Mouse (Mus musculus) erythroblast, embryonic 14.5 days (primary cell): ENCODE results near the gene Txndc17. TPM values are rescaled to one million over a fixed set of nuclear protein-coding genes. Genes with fewer than 3 reads are reported as not detected.

Source experiments
- H3K27me3 ChIP-seq: 2 replicates; pipeline ENCODE4 v1.6.1; 2012; ENCODE audit warnings: inconsistent platforms; ENCODE audit not compliant: control insufficient read depth
- H3K36me3 ChIP-seq: 2 replicates; pipeline ENCODE4 v1.6.1; 2012; ENCODE audit warnings: mild to moderate bottlenecking, inconsistent platforms; ENCODE audit not compliant: control insufficient read depth
- H3K4me1 ChIP-seq: 2 replicates; pipeline ENCODE4 v1.6.1; 2012; ENCODE audit warnings: inconsistent platforms; ENCODE audit not compliant: control insufficient read depth
- H3K4me3 ChIP-seq: replicated peaks from 2 replicates; pipeline ENCODE3; 2012; ENCODE audit warnings: moderate library complexity, mild to moderate bottlenecking, inconsistent platforms
- H3K9me3 ChIP-seq: 2 replicates; pipeline ENCODE4 v1.6.1; 2012; ENCODE audit warnings: low read length, inconsistent platforms, mixed read lengths; ENCODE audit not compliant: control insufficient read depth
- GATA1 ChIP-seq: IDR thresholded peaks from 2 replicates; pipeline ENCODE4 v1.6.1; 2012; ENCODE audit warnings: low read length, inconsistent platforms, mixed read lengths
- TAL1 ChIP-seq: IDR thresholded peaks from 3 replicates; pipeline ENCODE4 v1.6.1; 2012; ENCODE audit warnings: low read length, inconsistent platforms, mixed read lengths
- polyA plus RNA-seq: library from polyadenylated mRNA; stranded (reverse); fragments of >175 nt; gene quantifications from 2 replicates; pipeline ENCODE4 v1.2.3, GENCODE M21; 2012

Gene Txndc17
- polyA plus RNA-seq, 1 experiment, result 2.1 TPM

DNA sequence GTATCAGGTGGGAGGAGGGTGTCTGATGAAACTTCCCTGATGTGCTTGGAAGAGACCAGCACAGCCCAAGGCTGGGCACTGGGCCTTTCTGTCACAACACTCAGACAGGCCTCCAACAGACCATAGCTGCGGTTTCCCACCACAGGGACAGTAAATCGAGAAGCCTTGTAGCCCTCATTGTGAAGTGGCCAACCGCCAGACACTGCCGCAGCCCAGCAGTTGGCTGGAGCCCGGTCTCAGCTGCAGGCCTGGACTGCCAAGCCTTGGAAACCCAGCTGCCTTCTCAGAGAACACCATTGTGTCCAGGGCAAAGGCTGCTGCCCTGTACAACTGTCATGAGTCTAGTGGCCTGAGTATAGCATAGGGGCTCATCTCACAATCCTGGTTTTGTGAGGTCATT, 26.7 kb downstream of the Txndc17 start:
- Histone ChIP-seq H3K4me3 (no peak overlapping the region), H3K36me3 (no peaks in the 10 kb centered on the region), H3K27me3 (no peaks in the 10 kb centered on the region), H3K4me1 (no peaks in the 10 kb centered on the region), H3K9me3 (no peaks in the 10 kb centered on the region)
- TF ChIP-seq GATA1 (no peak), TAL1 (no peak)

DNA sequence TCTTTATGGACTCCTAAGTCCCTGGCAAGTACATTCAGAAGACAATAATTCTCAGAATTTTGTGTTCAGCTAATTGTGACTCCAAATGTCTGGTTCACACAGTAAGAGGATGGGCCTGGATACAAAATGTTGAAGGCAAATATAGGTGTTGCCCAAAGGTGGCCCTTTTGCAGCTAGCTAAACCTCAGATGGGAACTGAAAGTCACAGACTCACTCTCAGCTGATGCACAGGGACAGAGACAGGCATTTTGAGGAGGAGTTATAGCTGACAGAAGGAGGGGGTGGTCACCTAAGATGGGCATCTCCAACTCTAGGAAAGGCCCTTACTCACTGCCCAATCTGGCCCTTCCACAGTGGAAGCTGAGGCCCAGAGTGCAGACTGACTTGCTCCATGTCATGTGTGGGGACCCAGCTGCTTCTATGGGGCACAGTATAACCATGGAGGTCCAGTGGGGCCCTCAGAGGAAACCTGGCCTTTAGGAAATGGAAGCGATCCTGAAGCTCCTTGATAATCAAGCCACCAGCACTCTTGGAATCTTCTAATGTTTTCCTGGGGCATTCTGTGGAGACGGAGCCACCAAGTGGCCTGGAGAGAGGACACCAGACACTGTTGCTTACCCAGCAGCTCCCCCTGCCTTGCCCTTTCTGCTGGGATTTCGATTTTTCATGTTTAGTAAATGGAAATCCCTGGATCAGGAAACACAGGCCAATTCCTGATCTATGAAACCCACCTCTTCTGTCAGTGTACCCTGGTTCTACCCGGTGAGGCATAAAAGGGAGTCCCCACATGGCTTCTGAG, 32.9 kb downstream of the Txndc17 start:
- H3K36me3 ChIP-seq, result no peaks in the 10 kb centered on the region
- TF ChIP-seq GATA1 (no peak), TAL1 (no peak)
- no peaks in the 10 kb centered on the region for H3K9me3 ChIP-seq
- no peaks in the 10 kb centered on the region for H3K27me3 ChIP-seq
- H3K4me1 ChIP-seq, result no peaks in the 10 kb centered on the region
- no peak overlapping the region for H3K4me3 ChIP-seq

DNA sequence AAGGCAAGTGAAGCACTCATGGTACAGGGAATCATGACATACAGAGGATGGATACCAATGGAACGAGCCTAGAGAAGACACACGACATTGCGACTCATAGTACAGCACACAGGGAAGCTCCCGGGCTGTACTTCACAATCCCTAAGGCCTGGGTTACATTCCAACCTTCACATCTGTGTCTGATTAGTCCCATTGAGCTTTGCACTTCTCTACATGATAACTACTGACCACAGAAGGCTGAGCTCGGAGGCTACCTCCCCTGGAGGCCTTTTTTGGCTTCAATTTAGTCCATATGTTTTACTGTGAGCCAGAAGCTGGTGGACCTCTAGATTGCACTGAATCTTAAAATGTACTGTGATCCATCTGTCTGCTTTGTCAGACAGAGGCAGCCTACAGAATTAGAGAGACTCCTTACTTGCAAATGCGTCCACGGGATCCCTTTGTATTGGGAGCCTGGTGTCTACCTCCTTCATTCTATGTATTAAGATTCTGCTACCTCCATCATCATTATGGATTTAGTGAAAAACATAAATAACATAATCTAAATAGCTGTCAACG, 37.9 kb downstream of the Txndc17 start:
- no peaks in the 10 kb centered on the region for H3K9me3 ChIP-seq
- TF ChIP-seq GATA1 (no peak), TAL1 (no peak)
- H3K4me3 ChIP-seq, result no peak overlapping the region
- no peaks in the 10 kb centered on the region for H3K27me3 ChIP-seq
- H3K36me3 ChIP-seq, result no peaks in the 10 kb centered on the region
- no peaks in the 10 kb centered on the region for H3K4me1 ChIP-seq

DNA sequence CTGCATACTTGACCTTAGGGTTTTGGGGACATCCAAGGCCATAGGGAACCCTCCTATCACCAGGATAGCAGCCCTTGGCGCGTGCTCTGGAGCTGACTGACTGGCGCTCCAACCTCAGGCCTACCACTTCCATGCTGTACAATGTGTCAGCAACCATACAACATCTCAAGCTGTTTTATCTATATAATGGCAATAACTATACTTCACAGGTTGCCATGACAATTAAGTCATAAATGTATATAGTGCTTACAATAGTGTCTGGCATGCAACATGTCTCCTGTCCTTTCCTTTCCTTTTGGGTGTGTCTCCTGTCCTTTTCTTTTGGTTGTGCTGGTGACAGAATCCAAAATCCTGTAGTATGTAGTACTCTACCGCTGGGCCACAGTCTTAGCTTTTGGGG, 48.3 kb downstream of the Txndc17 start:
- Histone ChIP-seq H3K9me3 (no peaks in the 10 kb centered on the region), H3K36me3 (no peaks in the 10 kb centered on the region), H3K4me1 (no peaks in the 10 kb centered on the region), H3K27me3 (no peaks in the 10 kb centered on the region; the same call in 1 of the 2 replicates), H3K4me3 (no peak overlapping the region)
- TF ChIP-seq GATA1, result no peak
- TF ChIP-seq TAL1, result no peak

DNA sequence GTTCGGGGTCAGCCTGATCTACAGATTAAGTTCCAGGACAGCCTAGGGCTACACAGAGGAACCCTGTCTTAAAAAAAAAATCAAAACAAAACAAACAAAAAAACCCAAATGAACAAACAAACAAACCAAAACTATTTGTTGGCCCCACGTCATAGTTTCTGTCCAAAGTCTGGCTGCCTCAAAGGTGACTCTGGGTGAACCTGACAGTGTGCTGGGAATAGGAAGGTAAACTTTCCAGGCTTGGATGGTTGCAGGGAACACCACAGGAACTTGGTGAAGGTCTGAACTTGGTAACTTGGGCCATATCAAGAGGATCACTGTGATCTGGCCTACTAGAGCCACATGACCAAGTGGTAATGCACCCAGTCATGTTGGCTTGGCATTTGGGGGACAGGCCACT, 49.1 kb downstream of the Txndc17 start:
- no peaks in the 10 kb centered on the region for H3K4me1 ChIP-seq
- no peaks in the 10 kb centered on the region for H3K9me3 ChIP-seq

More for the DNA sequence above, 49.1 kb downstream of the Txndc17 start:
- Histone ChIP-seq H3K4me3 (no peak overlapping the region), H3K27me3 (no peaks in the 10 kb centered on the region; the same call in 1 of the 2 replicates), H3K36me3 (no peaks in the 10 kb centered on the region)
- no peak for TF ChIP-seq GATA1
- no peak for TF ChIP-seq TAL1

Other genes with a start within 250 kb of the Txndc17 start
- 0.02 TPM in 2 replicates for gene Aipl1, start 170.0 kb upstream of the Txndc17 start, polyA plus RNA-seq
- 0.17 and 0.25 TPM in 2 replicates for gene Pimreg, start 165.5 kb upstream of the Txndc17 start, polyA plus RNA-seq
- not detected in 2 replicates for gene Pitpnm3, start 71.8 kb upstream of the Txndc17 start, polyA plus RNA-seq
- 0.02 and 0.03 TPM in 2 replicates for gene Gm43951, start 707 bp upstream of the Txndc17 start, polyA plus RNA-seq
- gene 4933427D14Rik, start 88 bp upstream of the Txndc17 start, polyA plus RNA-seq, result 0.05 and 0.09 TPM in 2 replicates
- 0.09 and 0.14 TPM in 2 replicates for gene Med31, start 8.0 kb downstream of the Txndc17 start, polyA plus RNA-seq
- gene Slc13a5, start 59.7 kb downstream of the Txndc17 start, polyA plus RNA-seq, result not detected in 2 replicates
- gene Xaf1, start 94.1 kb downstream of the Txndc17 start, polyA plus RNA-seq, result not detected in 2 replicates
- gene Fbxo39, start 106.9 kb downstream of the Txndc17 start, polyA plus RNA-seq, result not detected in 2 replicates
- not detected in 2 replicates for gene Tekt1, start 154.9 kb downstream of the Txndc17 start, polyA plus RNA-seq
- gene Smtnl2, start 204.2 kb downstream of the Txndc17 start, polyA plus RNA-seq, result 0.01 TPM in 1 of 2 replicates, not detected in the other
- not detected in 2 replicates for gene Ggt6, start 228.0 kb downstream of the Txndc17 start, polyA plus RNA-seq
- gene Mybbp1a, start 233.8 kb downstream of the Txndc17 start, polyA plus RNA-seq, result 4.1 TPM in 2 replicates